Mouse (Mus musculus) effector memory CD4-positive, alpha-beta T cell, adult 7 months (primary cell): ENCODE measurements around the gene Tmem217. TPM values are rescaled to one million over a fixed set of nuclear protein-coding genes. Genes with fewer than 3 reads are reported as not detected.

Experiments used
- polyA plus RNA-seq: library from polyadenylated mRNA; unstranded; fragments of 100-300 nt; shearing (Covaris generic); gene quantifications from one replicate; pipeline ENCODE4 v1.2.1, GENCODE M21; 2017

Tmem217 gene
- 4.3 TPM for polyA plus RNA-seq

DNA sequence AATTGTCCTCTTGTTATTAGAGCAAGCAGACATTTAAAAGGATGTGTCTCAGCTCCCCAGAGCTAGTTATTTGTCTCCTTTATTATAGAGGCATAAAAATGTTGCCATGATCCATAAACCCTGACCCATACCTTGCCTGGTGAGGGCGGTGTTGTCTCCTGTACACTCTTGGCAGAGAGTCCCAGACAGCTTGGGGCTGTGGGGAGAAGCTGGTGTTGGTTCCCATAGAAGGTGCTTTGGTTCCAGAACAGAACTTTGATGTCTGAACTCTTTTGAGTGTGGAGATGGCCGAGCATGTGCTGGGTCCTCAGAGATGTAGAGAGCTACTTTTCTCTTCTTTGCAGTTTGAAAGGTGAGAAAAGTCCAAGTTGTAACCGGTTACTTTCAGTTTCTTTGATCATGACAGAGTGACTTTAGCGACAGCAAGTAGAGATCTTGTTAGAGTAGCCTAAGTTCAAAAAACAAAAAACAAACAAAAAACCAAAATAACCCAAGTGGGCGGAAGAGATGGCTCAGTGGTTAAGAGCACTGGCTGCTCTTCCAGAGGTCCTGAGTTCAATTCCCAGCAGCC lies at the start of gene Tmem217:
Tmem217 (minus strand) TSS at position 224 of the 571 bp plus-strand sequence.

DNA sequence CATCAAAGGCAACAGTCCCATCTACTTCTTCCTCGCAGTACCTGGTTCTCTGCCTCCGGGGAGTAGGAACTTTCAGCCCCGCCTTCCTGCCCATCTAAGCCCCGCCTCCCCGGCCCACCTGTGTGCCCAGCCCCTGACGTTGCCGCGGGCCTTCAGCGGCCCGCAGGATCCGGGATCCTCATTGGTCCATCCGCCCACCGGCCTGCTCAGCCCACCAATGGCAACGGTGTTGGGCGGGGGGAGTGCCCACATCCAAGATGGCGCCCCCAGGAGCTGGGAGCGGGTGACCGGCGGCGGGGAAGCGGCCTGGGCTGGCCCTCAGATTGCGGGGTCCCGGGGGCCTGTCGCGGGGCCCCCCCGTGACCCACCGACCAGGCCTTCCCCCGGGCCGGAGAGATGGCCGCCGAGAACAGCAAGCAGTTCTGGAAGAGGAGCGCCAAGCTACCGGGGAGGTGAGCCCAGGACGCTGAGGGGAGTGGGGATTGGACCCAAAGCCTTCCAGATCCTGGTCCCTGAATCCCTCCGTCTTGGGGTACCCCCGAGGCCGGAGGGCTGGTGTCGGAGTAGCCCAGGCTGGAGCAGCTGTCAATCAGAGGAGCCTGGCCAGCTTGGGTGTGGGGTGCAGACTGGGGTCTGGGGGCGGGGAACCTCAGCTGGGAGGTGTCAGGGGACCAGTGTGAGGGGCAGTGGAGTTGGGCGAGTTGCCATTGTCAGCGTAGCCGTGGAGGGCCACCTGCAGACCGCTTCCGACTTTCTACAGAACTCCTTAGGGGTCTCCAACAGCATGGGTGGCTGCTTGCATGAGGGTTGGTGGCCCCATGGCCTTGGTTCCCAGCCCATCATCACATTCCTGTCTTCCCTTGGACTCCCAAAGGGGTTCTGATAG lies 2.4 kb downstream of the Tmem217 start, which contains the start of the genes Gm17657 and Tbc1d22b:
Gm17657 (minus strand) TSS at position 96 of the 886 bp plus-strand sequence.
Tbc1d22b (plus strand) TSS at position 243 of the 886 bp plus-strand sequence.

DNA sequence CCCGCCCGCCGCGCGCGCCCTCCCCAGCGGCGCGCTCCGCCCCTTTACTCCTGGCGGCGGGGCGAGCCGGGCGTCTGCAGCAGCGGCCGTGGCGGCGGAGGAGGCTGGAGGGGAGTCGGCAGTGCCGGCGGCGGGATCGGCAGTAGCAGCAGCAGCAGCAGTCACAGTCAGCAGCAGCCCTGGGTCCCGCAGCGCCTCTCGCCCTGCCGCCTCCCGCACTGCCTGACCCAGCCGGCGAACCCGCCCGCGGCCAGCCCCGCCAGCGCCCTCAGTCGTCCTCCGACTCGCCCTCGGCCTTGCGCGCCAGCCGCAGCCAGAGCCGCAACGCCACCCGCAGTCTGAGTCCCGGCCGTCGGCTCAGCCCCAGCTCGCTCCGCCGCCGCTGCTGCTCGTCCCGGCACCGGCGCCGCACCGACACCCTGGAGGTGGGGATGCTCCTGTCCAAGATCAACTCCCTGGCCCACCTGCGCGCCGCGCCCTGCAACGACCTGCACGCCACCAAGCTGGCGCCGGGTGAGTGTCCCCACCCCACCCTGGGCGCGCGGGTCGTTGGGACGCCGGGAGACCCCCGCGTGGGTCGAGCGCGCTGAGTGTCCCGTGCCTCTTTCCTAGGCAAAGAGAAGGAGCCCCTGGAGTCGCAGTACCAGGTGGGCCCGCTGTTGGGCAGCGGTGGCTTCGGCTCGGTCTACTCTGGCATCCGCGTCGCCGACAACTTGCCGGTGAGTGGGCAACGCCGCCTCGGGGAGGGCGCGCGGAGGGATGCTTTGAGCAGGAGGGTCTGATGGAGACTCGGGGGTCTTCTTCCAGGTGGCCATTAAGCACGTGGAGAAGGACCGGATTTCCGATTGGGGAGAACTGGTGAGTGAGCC lies 61.2 kb downstream of the Tmem217 start, which contains the start of gene Pim1:
Pim1 (plus strand) TSS at position 41 of the 869 bp plus-strand sequence.

Other genes with a start within 250 kb of the Tmem217 start
- 0.49 TPM for gene Pi16, start 234.7 kb downstream of the Tmem217 start, polyA plus RNA-seq
- 45.7 TPM for gene Mtch1, start 204.5 kb downstream of the Tmem217 start, polyA plus RNA-seq
- 0.85 TPM for gene Fgd2, start 191.5 kb downstream of the Tmem217 start, polyA plus RNA-seq
- 320 TPM for gene Pim1, start 61.6 kb downstream of the Tmem217 start, polyA plus RNA-seq
- not detected for gene Gm17657, start 2.7 kb downstream of the Tmem217 start, polyA plus RNA-seq
- 34.7 TPM for gene Tbc1d22b, start 2.6 kb downstream of the Tmem217 start, polyA plus RNA-seq
- gene Rnf8, start 62.4 kb upstream of the Tmem217 start, polyA plus RNA-seq, result 65.9 TPM
- 6.5 TPM for gene Gm28043, start 62.5 kb upstream of the Tmem217 start, polyA plus RNA-seq
- 227 TPM for gene Cmtr1, start 108.2 kb upstream of the Tmem217 start, polyA plus RNA-seq
- 7.4 TPM for gene Ccdc167, start 164.7 kb upstream of the Tmem217 start, polyA plus RNA-seq